Mouse (Mus musculus): ENCODE data around the gene Gm10322. TPM values are rescaled to one million over a fixed set of nuclear protein-coding genes. Genes with fewer than 3 reads are reported as not detected.

Gene Gm10322
- polyA plus RNA-seq, 1 experiment from 2014 or later, result not detected

GRCm38 (mm10) chr10:59636048-59636447 lies 20.2 kb downstream of the Gm10322 start:
- no peaks in the 10 kb centered on the region for H3K9me3 ChIP-seq (ENCODE audit: control insufficient read depth, low read length)
- no peaks in the 10 kb centered on the region for H3K36me3 ChIP-seq (ENCODE audit: control insufficient read depth, insufficient read depth, low read length)
- no peaks in the 10 kb centered on the region for H3K4me1 ChIP-seq (ENCODE audit: control insufficient read depth, insufficient read depth, low read length)
- ATAC-seq (ENCODE audit: insufficient read depth, low FRiP score, low TSS enrichment) (no peak), DNase-seq (ENCODE audit: low spot score) (no peak)
- no peak overlapping the region for H3K9ac ChIP-seq (ENCODE audit: low read length)
- H3K27me3 ChIP-seq (ENCODE audit: control insufficient read depth, insufficient read depth, low read length), result no peaks in the 10 kb centered on the region
- H3K4me3 ChIP-seq (ENCODE audit: low read depth, low read length), result no peak overlapping the region
- H3K4me2 ChIP-seq (ENCODE audit: low read depth), result no peak overlapping the region
- WGBS, result 89% methylated on average over 2 of the region's 2 CpGs
- no peak overlapping the region for H3K27ac ChIP-seq (ENCODE audit: low read depth, low read length)

- no peaks in the 10 kb centered on the region for H3K4me1 ChIP-seq (ENCODE audit: control insufficient read depth, insufficient read depth, low read length)
- no peak overlapping the region for H3K9ac ChIP-seq (ENCODE audit: low read length)
- no peak overlapping the region for H3K4me2 ChIP-seq (ENCODE audit: low read depth)
- DNase-seq (ENCODE audit: low spot score) (no peak), ATAC-seq (ENCODE audit: insufficient read depth, low FRiP score, low TSS enrichment) (no peak)
- H3K27ac ChIP-seq (ENCODE audit: low read depth, low read length), result no peak overlapping the region
- 82% methylated on average over 16 of the region's 16 CpGs for WGBS
- no peaks in the 10 kb centered on the region for H3K27me3 ChIP-seq (ENCODE audit: control insufficient read depth, insufficient read depth, low read length)
- no peaks in the 10 kb centered on the region for H3K9me3 ChIP-seq (ENCODE audit: control insufficient read depth, low read length)
- H3K36me3 ChIP-seq (ENCODE audit: control insufficient read depth, insufficient read depth, low read length), result no peaks in the 10 kb centered on the region
- no peak overlapping the region for H3K4me3 ChIP-seq (ENCODE audit: low read depth, low read length)
These were observed 21.1 kb downstream of the Gm10322 start for GRCm38 (mm10) chr10:59636751-59637533.

GRCm38 (mm10) chr10:59637596-59638124 lies 21.8 kb downstream of the Gm10322 start:
- H3K4me3 ChIP-seq (ENCODE audit: low read depth, low read length), result no peak overlapping the region
- no peaks in the 10 kb centered on the region for H3K4me1 ChIP-seq (ENCODE audit: control insufficient read depth, insufficient read depth, low read length)
- no peaks in the 10 kb centered on the region for H3K36me3 ChIP-seq (ENCODE audit: control insufficient read depth, insufficient read depth, low read length)
- no peaks in the 10 kb centered on the region for H3K9me3 ChIP-seq (ENCODE audit: control insufficient read depth, low read length)
- no peak overlapping the region for H3K27ac ChIP-seq (ENCODE audit: low read depth, low read length)
- ATAC-seq (ENCODE audit: insufficient read depth, low FRiP score, low TSS enrichment) (no peak), DNase-seq (ENCODE audit: low spot score) (no peak)
- 77% methylated on average over 7 of the region's 7 CpGs for WGBS
- H3K4me2 ChIP-seq (ENCODE audit: low read depth), result no peak overlapping the region
- no peaks in the 10 kb centered on the region for H3K27me3 ChIP-seq (ENCODE audit: control insufficient read depth, insufficient read depth, low read length)
- no peak overlapping the region for H3K9ac ChIP-seq (ENCODE audit: low read length)

GRCm38 (mm10) chr10:59638576-59638975 lies 22.7 kb downstream of the Gm10322 start:
- WGBS, result 90% methylated on average over 6 of the region's 6 CpGs
- no peak for ATAC-seq (ENCODE audit: insufficient read depth, low FRiP score, low TSS enrichment)
- Histone ChIP-seq H3K4me2 (ENCODE audit: low read depth) (no peak overlapping the region), H3K9ac (ENCODE audit: low read length) (no peak overlapping the region), H3K9me3 (ENCODE audit: control insufficient read depth, low read length) (no peaks in the 10 kb centered on the region), H3K36me3 (ENCODE audit: control insufficient read depth, insufficient read depth, low read length) (no peaks in the 10 kb centered on the region), H3K4me3 (ENCODE audit: low read depth, low read length) (no peak overlapping the region), H3K27ac (ENCODE audit: low read depth, low read length) (no peak overlapping the region), H3K27me3 (ENCODE audit: control insufficient read depth, insufficient read depth, low read length) (no peaks in the 10 kb centered on the region), H3K4me1 (ENCODE audit: control insufficient read depth, insufficient read depth, low read length) (no peaks in the 10 kb centered on the region)
- DNase-seq (ENCODE audit: low spot score), result no peak

- DNase-seq (ENCODE audit: low spot score) (no peak), ATAC-seq (ENCODE audit: insufficient read depth, low FRiP score, low TSS enrichment) (no peak)
- no peaks in the 10 kb centered on the region for H3K36me3 ChIP-seq (ENCODE audit: control insufficient read depth, insufficient read depth, low read length)
- no peaks in the 10 kb centered on the region for H3K9me3 ChIP-seq (ENCODE audit: control insufficient read depth, low read length)
- no peak overlapping the region for H3K9ac ChIP-seq (ENCODE audit: low read length)
- WGBS, result 79% methylated on average over 8 of the region's 8 CpGs
- no peak overlapping the region for H3K4me3 ChIP-seq (ENCODE audit: low read depth, low read length)
- H3K27me3 ChIP-seq (ENCODE audit: control insufficient read depth, insufficient read depth, low read length), result no peaks in the 10 kb centered on the region
- H3K4me1 ChIP-seq (ENCODE audit: control insufficient read depth, insufficient read depth, low read length), result no peaks in the 10 kb centered on the region
- no peak overlapping the region for H3K4me2 ChIP-seq (ENCODE audit: low read depth)
- H3K27ac ChIP-seq (ENCODE audit: low read depth, low read length), result no peak overlapping the region
These were observed 27.0 kb downstream of the Gm10322 start for GRCm38 (mm10) chr10:59642659-59643377.

- Histone ChIP-seq H3K4me2 (ENCODE audit: low read depth) (no peak overlapping the region), H3K4me1 (ENCODE audit: control insufficient read depth, insufficient read depth, low read length) (no peaks in the 10 kb centered on the region), H3K9ac (ENCODE audit: low read length) (no peak overlapping the region), H3K4me3 (ENCODE audit: low read depth, low read length) (no peak overlapping the region), H3K27ac (ENCODE audit: low read depth, low read length) (no peak overlapping the region), H3K27me3 (ENCODE audit: control insufficient read depth, insufficient read depth, low read length) (no peaks in the 10 kb centered on the region), H3K36me3 (ENCODE audit: control insufficient read depth, insufficient read depth, low read length) (no peaks in the 10 kb centered on the region), H3K9me3 (ENCODE audit: control insufficient read depth, low read length) (no peaks in the 10 kb centered on the region)
- DNase-seq (ENCODE audit: low spot score) (no peak), ATAC-seq (ENCODE audit: insufficient read depth, low FRiP score, low TSS enrichment) (no peak)
- WGBS, result 86% methylated on average over 9 of the region's 9 CpGs
These were observed 27.8 kb downstream of the Gm10322 start for GRCm38 (mm10) chr10:59643645-59644044.

GRCm38 (mm10) chr10:59644710-59645109 lies 28.8 kb downstream of the Gm10322 start:
- H3K27me3 ChIP-seq (ENCODE audit: control insufficient read depth, insufficient read depth, low read length), result no peaks in the 10 kb centered on the region
- H3K4me3 ChIP-seq (ENCODE audit: low read depth, low read length), result no peak overlapping the region
- ATAC-seq (ENCODE audit: insufficient read depth, low FRiP score, low TSS enrichment) (no peak), DNase-seq (ENCODE audit: low spot score) (no peak)
- no peak overlapping the region for H3K9ac ChIP-seq (ENCODE audit: low read length)
- H3K27ac ChIP-seq (ENCODE audit: low read depth, low read length), result no peak overlapping the region
- no peaks in the 10 kb centered on the region for H3K36me3 ChIP-seq (ENCODE audit: control insufficient read depth, insufficient read depth, low read length)
- no peaks in the 10 kb centered on the region for H3K4me1 ChIP-seq (ENCODE audit: control insufficient read depth, insufficient read depth, low read length)
- H3K4me2 ChIP-seq (ENCODE audit: low read depth), result no peak overlapping the region
- 92% methylated on average over 2 of the region's 2 CpGs for WGBS
- no peaks in the 10 kb centered on the region for H3K9me3 ChIP-seq (ENCODE audit: control insufficient read depth, low read length)

GRCm38 (mm10) chr10:59645153-59645552 lies 29.3 kb downstream of the Gm10322 start:
- no peak overlapping the region for H3K4me3 ChIP-seq (ENCODE audit: low read depth, low read length)
- H3K27ac ChIP-seq (ENCODE audit: low read depth, low read length), result no peak overlapping the region
- no peak overlapping the region for H3K9ac ChIP-seq (ENCODE audit: low read length)
- DNase-seq (ENCODE audit: low spot score) (no peak), ATAC-seq (ENCODE audit: insufficient read depth, low FRiP score, low TSS enrichment) (no peak)
- H3K9me3 ChIP-seq (ENCODE audit: control insufficient read depth, low read length), result peaks cover under 1% of the 10 kb centered on the region; the same call in 1 of the 2 replicates
- no peaks in the 10 kb centered on the region for H3K36me3 ChIP-seq (ENCODE audit: control insufficient read depth, insufficient read depth, low read length)
- no peaks in the 10 kb centered on the region for H3K4me1 ChIP-seq (ENCODE audit: control insufficient read depth, insufficient read depth, low read length)
- 93% methylated on average over 4 of the region's 4 CpGs for WGBS
- H3K27me3 ChIP-seq (ENCODE audit: control insufficient read depth, insufficient read depth, low read length), result no peaks in the 10 kb centered on the region
- no peak overlapping the region for H3K4me2 ChIP-seq (ENCODE audit: low read depth)
